Mouse (Mus musculus) neural tube, embryonic 14.5 days (tissue): Measurements from ENCODE around the gene Cldnd2. TPM values are rescaled to one million over a fixed set of nuclear protein-coding genes. Genes with fewer than 3 reads are reported as not detected.

Source experiments
- ATAC-seq: fragments of 200-750 bp; cut with Nextera tagmentation; 2 replicates; pipeline ENCODE4 v1.8.0; 2017; ENCODE audit warnings: low read depth, mild to moderate bottlenecking, moderate TSS enrichment, moderate library complexity
- H3K27ac ChIP-seq: fragments of 300-500 bp; sonication (generic); 2 replicates; pipeline ENCODE4 v1.5.1; 2014; ENCODE audit warnings: low read depth, mild to moderate bottlenecking, control low read depth, low read length, moderate library complexity, mixed read lengths
- H3K27me3 ChIP-seq: fragments of 300-500 bp; sonication (generic); 2 replicates; pipeline ENCODE4 v1.6.1; 2014; ENCODE audit warnings: low read length; ENCODE audit not compliant: control insufficient read depth, insufficient read depth
- H3K36me3 ChIP-seq: fragments of 300-500 bp; sonication (generic); 2 replicates; pipeline ENCODE4 v1.6.1; 2014; ENCODE audit warnings: low read length, mixed read lengths; ENCODE audit not compliant: control insufficient read depth, insufficient read depth
- H3K4me1 ChIP-seq: fragments of 300-500 bp; sonication (generic); 2 replicates; pipeline ENCODE4 v1.6.1; 2014; ENCODE audit warnings: low read length; ENCODE audit not compliant: control insufficient read depth, insufficient read depth
- H3K4me2 ChIP-seq: fragments of 300-500 bp; sonication (generic); 2 replicates; pipeline ENCODE4 v1.6.1; 2014; ENCODE audit warnings: mild to moderate bottlenecking, low read depth, low read length, control low read depth
- H3K4me3 ChIP-seq: fragments of 300-500 bp; sonication (generic); 2 replicates; pipeline ENCODE4 v1.5.1; 2014; ENCODE audit warnings: low read depth, low read length, control low read depth, mixed read lengths
- H3K9ac ChIP-seq: fragments of 300-500 bp; sonication (generic); replicated peaks from 2 replicates; pipeline ENCODE4 v1.6.1; 2014; ENCODE audit warnings: low read depth, mild to moderate bottlenecking, control low read depth, low read length, mixed read lengths
- H3K9me3 ChIP-seq: fragments of 300-500 bp; sonication (generic); 2 replicates; pipeline ENCODE4 v1.6.1; 2016; ENCODE audit warnings: low read length; ENCODE audit not compliant: control insufficient read depth
- WGBS: fragments of 180-500 bp; shearing (Covaris S2); extraction: QIAGEN DNeasy Blood & Tissue Kit; methylation state at CpG from one replicate; pipeline ENCODE4 v1.1.7; 2014; 5-methylcytosine and 5-hydroxymethylcytosine counted together
- polyA plus RNA-seq: library from polyadenylated mRNA; unstranded; fragments of >200 nt; fragmentation: Nextera tagmentation; extraction: Ambion mirVana; gene quantifications from 2 replicates; pipeline ENCODE4 v1.2.1, GENCODE M21; 2014

Cldnd2 gene
- polyA plus RNA-seq, 1 experiment from 2014 or later = not detected

DNA sequence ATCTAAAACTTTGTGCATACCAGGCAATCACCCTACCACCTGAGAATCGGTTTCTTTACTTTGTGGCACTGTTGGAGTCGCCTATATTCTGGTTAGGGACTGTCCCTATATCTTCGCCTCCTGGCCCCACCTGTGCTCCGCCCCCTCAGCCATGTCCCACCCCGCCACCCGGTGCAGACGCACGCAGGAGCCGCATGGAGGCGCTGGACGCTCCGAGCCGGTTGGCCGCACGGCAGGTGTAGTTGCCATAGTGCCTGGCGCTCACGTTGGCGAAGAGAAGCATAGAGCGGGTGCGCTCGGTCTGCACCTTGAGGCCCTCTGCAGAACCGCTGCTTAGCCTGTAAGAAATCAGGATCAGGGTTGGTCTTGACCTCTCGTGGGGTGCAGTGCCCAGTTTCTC, 35.1 kb downstream of the Cldnd2 start:
- peaks cover 27% of the 10 kb centered on the region for H3K27me3 ChIP-seq
- no peaks in the 10 kb centered on the region for H3K4me1 ChIP-seq
- H3K4me2 ChIP-seq = no peak overlapping the region
- ATAC-seq = peak; percentile 6; the same call in 1 of the 2 replicates
- H3K36me3 ChIP-seq = peaks cover 6% of the 10 kb centered on the region
- H3K9ac ChIP-seq = no peak overlapping the region
- 10% methylated on average over 23 of the region's 23 CpGs for WGBS
- H3K4me3 ChIP-seq = no peak overlapping the region
- H3K27ac ChIP-seq = no peak overlapping the region
- no peaks in the 10 kb centered on the region for H3K9me3 ChIP-seq

DNA sequence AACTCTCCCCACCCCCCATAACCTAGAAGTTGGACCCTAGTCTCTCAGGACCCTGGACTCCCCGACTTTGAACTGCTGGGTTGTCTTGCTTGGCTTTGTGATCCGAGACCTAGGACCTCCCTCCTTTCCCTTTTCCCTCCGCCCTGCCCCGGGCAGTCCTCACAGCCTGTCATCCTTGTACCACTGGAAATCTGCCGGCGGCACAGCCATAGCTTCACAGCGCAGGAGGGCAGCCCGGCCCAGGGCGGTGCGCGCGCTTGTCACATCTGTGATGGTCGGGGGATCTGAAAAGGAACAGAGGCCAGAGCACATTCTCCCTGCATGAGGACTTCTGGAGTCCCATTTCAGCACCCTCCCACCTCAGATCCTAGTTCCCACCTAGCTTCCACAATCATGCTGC, 35.8 kb downstream of the Cldnd2 start:
- WGBS = 7% methylated on average over 13 of the region's 13 CpGs
- H3K36me3 ChIP-seq = peaks cover 6% of the 10 kb centered on the region

DNA sequence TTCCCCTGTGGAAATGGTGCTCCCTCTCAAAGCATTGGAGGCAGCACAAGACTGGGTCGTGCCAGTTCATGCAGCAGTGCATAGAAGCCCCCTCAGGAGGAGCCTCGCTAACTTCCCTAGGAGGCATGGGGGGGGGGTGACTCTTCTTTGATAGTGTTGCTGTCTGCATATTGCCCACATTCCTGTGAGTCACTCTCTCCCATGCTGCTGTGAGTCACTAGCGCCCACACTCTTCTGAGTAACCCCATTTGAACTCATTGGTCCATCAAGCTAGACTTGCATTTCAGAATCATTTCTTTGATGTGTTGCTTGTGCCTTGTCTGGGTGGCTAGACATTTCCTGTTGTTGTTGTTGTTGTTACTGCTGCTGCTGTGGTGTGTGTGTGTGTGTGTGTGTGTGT, 40.6 kb downstream of the Cldnd2 start:
- no peaks in the 10 kb centered on the region for H3K9me3 ChIP-seq
- ATAC-seq = no peak

More for the DNA sequence above, 35.8 kb downstream of the Cldnd2 start:
- Histone ChIP-seq H3K9me3 (no peaks in the 10 kb centered on the region), H3K9ac (no peak overlapping the region), H3K27me3 (peaks cover 27% of the 10 kb centered on the region), H3K4me3 (no peak overlapping the region), H3K27ac (no peak overlapping the region), H3K4me2 (no peak overlapping the region), H3K4me1 (no peaks in the 10 kb centered on the region)
- no peak for ATAC-seq

DNA sequence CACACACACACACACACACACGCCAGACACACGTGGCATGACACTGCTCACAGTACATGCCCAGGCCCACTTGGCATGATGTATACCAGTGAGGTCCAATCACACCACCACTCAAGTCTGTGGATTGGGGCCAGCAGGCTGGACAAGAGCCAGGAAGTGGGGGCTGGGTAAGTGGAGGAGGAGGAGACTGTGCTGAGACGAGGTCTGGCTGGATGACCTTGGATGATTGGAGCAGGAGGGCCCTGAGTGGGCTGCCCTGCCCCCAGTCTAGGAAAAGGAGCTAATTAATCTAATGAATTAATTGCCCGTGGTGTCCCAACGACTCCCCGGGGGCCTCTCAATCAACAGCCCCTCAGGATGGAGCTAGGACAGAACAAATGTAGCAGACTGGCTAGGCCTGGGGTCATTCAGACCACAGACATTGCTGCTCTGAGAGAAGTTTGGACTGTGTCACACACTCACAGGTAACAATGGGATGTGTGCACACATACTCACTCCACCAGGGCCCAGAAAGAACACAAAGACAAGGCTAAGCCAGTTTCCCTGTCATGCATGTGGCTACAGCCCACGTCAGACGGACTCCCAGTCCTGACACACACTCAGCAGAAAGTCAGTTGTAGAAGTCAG, 41.6 kb downstream of the Cldnd2 start:
- H3K27me3 ChIP-seq = peaks cover 17% of the 10 kb centered on the region
- H3K9ac ChIP-seq = no peak overlapping the region
- peak; percentile 81 for ATAC-seq
- H3K4me3 ChIP-seq = no peak overlapping the region
- no peak overlapping the region for H3K4me2 ChIP-seq
- peaks cover 6% of the 10 kb centered on the region; the same call in 1 of the 2 replicates for H3K4me1 ChIP-seq
- 30% methylated on average over 8 of the region's 8 CpGs for WGBS
- no peaks in the 10 kb centered on the region for H3K36me3 ChIP-seq
- no peak overlapping the region for H3K27ac ChIP-seq
- H3K9me3 ChIP-seq = no peaks in the 10 kb centered on the region

More for the DNA sequence above, 40.6 kb downstream of the Cldnd2 start:
- Histone ChIP-seq H3K36me3 (no peaks in the 10 kb centered on the region), H3K4me3 (no peak overlapping the region), H3K4me2 (no peak overlapping the region), H3K9ac (no peak overlapping the region), H3K4me1 (peaks cover 6% of the 10 kb centered on the region; the same call in 1 of the 2 replicates), H3K27me3 (peaks cover 21% of the 10 kb centered on the region), H3K27ac (no peak overlapping the region)
- 75% methylated on average over 3 of the region's 3 CpGs for WGBS

DNA sequence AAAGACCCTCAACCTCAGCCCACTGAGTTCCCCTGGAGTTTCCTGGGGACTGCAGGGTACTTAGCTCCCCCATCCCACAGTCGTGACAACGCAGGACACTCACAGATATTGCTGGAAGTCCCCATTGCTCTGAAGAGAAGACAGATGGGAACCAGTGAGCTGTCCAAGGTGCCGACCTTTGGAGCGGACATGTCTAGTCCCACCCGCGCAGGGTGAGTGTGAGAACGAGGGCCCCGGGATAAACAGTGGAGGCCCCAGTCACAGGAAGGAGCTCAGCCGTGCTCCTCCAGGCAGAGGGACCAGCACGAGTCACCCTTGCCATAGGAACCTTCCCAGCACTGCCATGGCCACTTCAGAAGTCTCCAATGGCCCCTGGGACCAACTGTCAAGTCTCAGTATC, 42.7 kb downstream of the Cldnd2 start:
- WGBS = 23% methylated on average over 10 of the region's 10 CpGs
- H3K9me3 ChIP-seq = no peaks in the 10 kb centered on the region
- peaks cover 6% of the 10 kb centered on the region; the same call in 1 of the 2 replicates for H3K4me1 ChIP-seq
- no peak overlapping the region for H3K4me3 ChIP-seq
- H3K4me2 ChIP-seq = no peak overlapping the region
- no peaks in the 10 kb centered on the region for H3K36me3 ChIP-seq
- H3K9ac ChIP-seq = no peak overlapping the region
- no peak overlapping the region for H3K27ac ChIP-seq
- no peak for ATAC-seq
- peaks cover 7% of the 10 kb centered on the region; the same call in 1 of the 2 replicates for H3K27me3 ChIP-seq

DNA sequence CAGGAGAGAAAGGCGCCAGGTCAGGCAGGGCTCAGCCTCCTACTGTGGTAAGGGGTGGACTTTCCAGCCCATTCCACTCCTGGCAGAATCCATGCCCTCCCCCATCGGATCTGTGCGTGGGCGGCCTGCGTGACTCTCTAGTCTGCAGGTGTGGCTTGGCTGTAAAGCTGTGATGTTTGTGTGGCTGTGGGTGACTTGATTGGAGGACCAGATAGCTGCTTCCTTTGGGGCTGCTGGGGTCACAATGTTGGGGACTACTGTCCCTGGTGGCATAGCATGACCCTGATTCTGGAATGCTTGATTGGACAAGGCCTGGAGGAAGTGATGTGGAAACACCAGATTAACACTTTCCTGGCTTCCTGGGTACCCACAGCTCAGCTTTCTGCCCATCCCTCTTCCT, 48.1 kb downstream of the Cldnd2 start:
- Histone ChIP-seq H3K4me1 (peaks cover 6% of the 10 kb centered on the region; the same call in 1 of the 2 replicates), H3K4me2 (peak overlapping the region; percentile 66), H3K27ac (peak overlapping the region; percentile 45; the same call in 1 of the 2 replicates), H3K9me3 (no peaks in the 10 kb centered on the region), H3K36me3 (no peaks in the 10 kb centered on the region), H3K9ac (no peak overlapping the region; the same call in 1 of the 2 replicates), H3K4me3 (peak overlapping the region; percentile 59), H3K27me3 (no peaks in the 10 kb centered on the region)
- peak; percentile 10; the same call in 1 of the 2 replicates for ATAC-seq
- WGBS = 48% methylated on average over 5 of the region's 5 CpGs

DNA sequence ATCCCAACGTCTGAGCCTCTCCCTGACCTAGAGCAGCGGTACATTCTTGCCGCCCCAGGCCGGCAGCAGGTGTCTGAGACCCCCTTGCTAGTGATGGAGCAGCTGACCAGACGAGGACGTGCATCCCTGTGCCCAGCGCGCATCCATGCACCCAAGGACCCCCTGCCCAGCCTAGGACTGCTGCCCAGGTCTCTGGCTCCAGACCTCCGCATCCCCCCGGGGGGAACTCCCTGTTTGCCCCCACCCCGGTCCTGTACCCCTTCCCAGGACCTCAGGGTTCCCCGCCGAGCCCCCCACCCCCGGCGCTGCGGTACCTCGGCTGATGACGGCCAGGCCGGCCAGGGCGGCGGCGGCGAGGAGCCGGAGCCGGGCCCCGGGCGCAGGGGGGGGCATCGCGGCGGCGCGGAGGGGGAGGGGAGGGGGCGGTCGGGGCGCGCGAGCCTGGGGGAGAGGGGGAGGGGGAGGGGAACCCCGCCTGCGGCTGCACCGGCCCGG, 49.1 kb downstream of the Cldnd2 start, which contains the start of gene Iglon5:
Gene Iglon5 (minus strand): TSS at position 445 of the 495 bp plus-strand sequence.
- peak within 1 kb of the TSS; percentile 59 for H3K4me3 ChIP-seq
- H3K36me3 ChIP-seq = no peaks in the 10 kb centered on the region
- peak within 1 kb of the TSS; percentile 95 for H3K9ac ChIP-seq
- no peaks in the 10 kb centered on the region for H3K27me3 ChIP-seq
- peak within 1 kb of the TSS; percentile 66 for H3K4me2 ChIP-seq
- H3K4me1 ChIP-seq = peaks cover 6% of the 10 kb centered on the region; the same call in 1 of the 2 replicates
- H3K27ac ChIP-seq = peak within 1 kb of the TSS; percentile 85
- H3K9me3 ChIP-seq = no peaks in the 10 kb centered on the region
- 2% methylated on average over 13 of the region's 41 CpGs for WGBS
- ATAC-seq = peak; percentile 70

DNA sequence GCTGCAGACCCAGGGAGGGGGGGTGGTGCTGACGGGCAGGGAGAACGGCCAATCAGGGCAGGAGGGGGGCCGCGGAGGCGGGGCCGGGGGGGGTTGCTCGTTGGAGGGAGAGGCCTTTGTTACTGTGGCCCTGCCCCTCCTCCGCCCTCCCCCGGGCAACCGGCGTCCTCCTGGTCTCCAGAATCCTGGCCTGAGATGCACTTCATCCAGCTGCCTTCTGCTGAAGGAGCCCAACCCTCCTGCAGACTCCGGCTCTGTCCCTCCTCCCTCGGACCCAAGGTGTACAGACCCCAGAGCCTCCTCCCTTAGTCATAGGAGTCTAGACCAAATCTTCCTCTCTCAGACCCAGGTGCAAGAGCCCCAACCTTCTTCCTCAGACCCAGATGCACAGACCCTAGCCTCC, 49.6 kb downstream of the Cldnd2 start:
- peak overlapping the region; percentile 95 for H3K9ac ChIP-seq
- H3K27ac ChIP-seq = peak overlapping the region; percentile 85
- peak; percentile 89 for ATAC-seq
- peak overlapping the region; percentile 66 for H3K4me2 ChIP-seq
- H3K4me3 ChIP-seq = peak overlapping the region; percentile 59
- no peaks in the 10 kb centered on the region for H3K9me3 ChIP-seq
- 1% methylated on average over 9 of the region's 13 CpGs for WGBS
- no peaks in the 10 kb centered on the region for H3K36me3 ChIP-seq
- H3K27me3 ChIP-seq = no peaks in the 10 kb centered on the region
- peaks cover 6% of the 10 kb centered on the region; the same call in 1 of the 2 replicates for H3K4me1 ChIP-seq

DNA sequence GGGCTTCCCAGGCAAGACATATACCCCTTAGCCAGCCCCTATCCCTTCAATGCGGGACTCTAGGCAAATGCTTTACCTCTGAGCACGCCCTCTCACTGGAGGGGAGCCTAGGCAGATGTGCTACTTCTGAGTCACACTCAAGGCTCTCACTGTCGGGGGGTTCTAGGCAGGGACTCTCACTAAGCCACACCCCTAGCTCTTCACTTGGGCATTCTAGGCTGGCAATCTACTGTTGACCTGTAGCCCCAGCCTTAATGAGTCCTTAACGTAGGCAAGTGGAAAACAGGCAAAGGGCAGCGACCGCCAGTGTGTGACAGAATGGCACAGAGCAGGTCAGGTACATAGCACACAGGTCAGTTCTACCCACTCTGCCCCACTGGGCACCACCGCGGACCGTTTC, 50.3 kb downstream of the Cldnd2 start:
- Histone ChIP-seq H3K9ac (peak overlapping the region; percentile 95; the same call in 1 of the 2 replicates), H3K36me3 (no peaks in the 10 kb centered on the region), H3K4me2 (peak overlapping the region; percentile 66; the same call in 1 of the 2 replicates), H3K4me3 (peak overlapping the region; percentile 59), H3K9me3 (no peaks in the 10 kb centered on the region), H3K27me3 (no peaks in the 10 kb centered on the region), H3K27ac (no peak overlapping the region), H3K4me1 (peaks cover 6% of the 10 kb centered on the region; the same call in 1 of the 2 replicates)
- peak; percentile 6; the same call in 1 of the 2 replicates for ATAC-seq
- WGBS = 71% methylated on average over 9 of the region's 9 CpGs
